Mouse (Mus musculus): ENCODE measurements around the gene Smg9.

The Smg9 gene

GRCm38 (mm10) chr7:24410123-24410522, 10.7 kb downstream of the Smg9 start:
- DNase-seq: no peak

- DNase-seq: no peak
These were observed 11.4 kb downstream of the Smg9 start for GRCm38 (mm10) chr7:24410831-24411230.

GRCm38 (mm10) chr7:24413630-24414029, 14.2 kb downstream of the Smg9 start:
- DNase-seq: no peak

GRCm38 (mm10) chr7:24415261-24415660, 15.8 kb downstream of the Smg9 start:
- DNase-seq: no peak

- no peak for DNase-seq
These were observed 20.2 kb downstream of the Smg9 start for GRCm38 (mm10) chr7:24419579-24419978.

GRCm38 (mm10) chr7:24421648-24422047, 22.2 kb downstream of the Smg9 start:
- no peak for DNase-seq

GRCm38 (mm10) chr7:24422251-24422650, 22.8 kb downstream of the Smg9 start:
- DNase-seq: peak; percentile 41 to 58

GRCm38 (mm10) chr7:24423107-24423763, 23.8 kb downstream of the Smg9 start:
- DNase-seq: no peak

- DNase-seq: peak; percentile 49 to 64
These were observed 24.7 kb downstream of the Smg9 start for GRCm38 (mm10) chr7:24423956-24424732.

- no peak for DNase-seq
These were observed 26.5 kb downstream of the Smg9 start for GRCm38 (mm10) chr7:24425919-24426318.

GRCm38 (mm10) chr7:24427168-24427567, 27.7 kb downstream of the Smg9 start:
- no peak for DNase-seq

- DNase-seq: no peak
These were observed 29.3 kb downstream of the Smg9 start for GRCm38 (mm10) chr7:24428725-24429124.

- no peak for DNase-seq
These were observed 30.1 kb downstream of the Smg9 start for GRCm38 (mm10) chr7:24429413-24430112.

GRCm38 (mm10) chr7:24430551-24431345, 31.3 kb downstream of the Smg9 start:
- no peak for DNase-seq

GRCm38 (mm10) chr7:24431713-24432112, 32.3 kb downstream of the Smg9 start:
- DNase-seq: no peak

GRCm38 (mm10) chr7:24435305-24435704, 35.9 kb downstream of the Smg9 start:
- DNase-seq: no peak

- no peak for DNase-seq
These were observed 38.6 kb downstream of the Smg9 start for GRCm38 (mm10) chr7:24437981-24438380.

GRCm38 (mm10) chr7:24439191-24439590, 39.8 kb downstream of the Smg9 start:
- DNase-seq: no peak

GRCm38 (mm10) chr7:24439891-24440290, 40.5 kb downstream of the Smg9 start:
- DNase-seq: no peak

- peak; percentile 76 to 78 for DNase-seq
These were observed 42.4 kb downstream of the Smg9 start for GRCm38 (mm10) chr7:24441785-24442184.

GRCm38 (mm10) chr7:24442313-24442712, 42.9 kb downstream of the Smg9 start:
- no peak for DNase-seq

GRCm38 (mm10) chr7:24445266-24445926, 46.0 kb downstream of the Smg9 start:
- DNase-seq: no peak
